9 mouse cellular contexts compared by ENCODE assay signal in the genomic region with DNA sequence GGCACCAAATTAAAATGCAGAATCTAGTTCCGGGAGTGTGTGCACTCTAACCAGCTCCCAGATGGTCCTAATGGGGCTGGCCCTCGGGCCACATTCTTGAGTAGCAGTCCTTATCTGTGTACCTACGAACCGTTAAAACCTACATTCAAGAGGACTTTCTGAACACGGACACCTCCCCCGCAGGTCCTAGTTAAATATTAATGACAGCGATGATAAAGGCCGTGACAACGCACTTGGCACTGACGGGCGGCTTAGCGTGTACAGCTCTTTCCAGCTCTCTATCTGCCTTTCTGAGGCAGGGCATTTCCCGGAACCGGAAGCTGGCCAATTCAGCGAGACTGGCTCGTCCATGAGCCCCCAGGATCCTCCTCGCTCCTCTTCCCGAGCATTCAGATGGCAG. TPM values are rescaled to one million over a fixed set of nuclear protein-coding genes. Genes with fewer than 3 reads are reported as not detected.
DNase-seq lines count a peak whose midpoint lies in the region; ATAC-seq and TF ChIP-seq lines count a peak whose summit lies in the region.
"Had no signal": no experiment of that assay in that cellular context is flagged by ENCODE, and none has a peak within 500 bp of the region (broad histone marks: within the 10 kb centered on the region; RNA-seq: fewer than 3 reads in every experiment).

No protein-coding gene starts in this region.

- no peak for TF ChIP-seq POLR2A in kidney, adult 2 months (IDR thresholded peaks at IDR 0.05; ENCODE audit: low read depth, low read length)

- H3K4me2 ChIP-seq in lung, embryonic 15.5 days, result peak overlapping the region; percentile 48
- H3K4me2 ChIP-seq: neural tube, embryonic 12.5 days had no signal

- no peak for TF ChIP-seq CTCF in kidney, adult 2 months (conservative IDR thresholded peaks at IDR 0.05; ENCODE audit: insufficient read depth, insufficient read length, low read depth, low read length)

- H3K27ac ChIP-seq in kidney, adult 2 months (ENCODE audit: insufficient read depth, low read depth, low read length), result no peak overlapping the region
- no peak overlapping the region for H3K27ac ChIP-seq in lung, embryonic 15.5 days
- H3K27ac ChIP-seq: neural tube, embryonic 12.5 days had no signal

- H3K36me3 ChIP-seq in kidney, adult 2 months (ENCODE audit: control insufficient read depth, insufficient read depth, low read length), result no peaks in the 10 kb centered on the region
- no peaks in the 10 kb centered on the region for H3K36me3 ChIP-seq in lung, embryonic 15.5 days
- H3K36me3 ChIP-seq: neural tube, embryonic 12.5 days had no signal

- peak overlapping the region; percentile 24; the same call in 1 of the 2 replicates for H3K4me3 ChIP-seq in kidney, adult 2 months (ENCODE audit: insufficient read depth, low read depth, low read length)
- H3K4me3 ChIP-seq in lung, embryonic 15.5 days, result peak overlapping the region; percentile 11; the same call in 1 of the 2 replicates
- H3K4me3 ChIP-seq: neural tube, embryonic 12.5 days had no signal

- no peak overlapping the region for H3K9ac ChIP-seq in lung, embryonic 15.5 days
- H3K9ac ChIP-seq: neural tube, embryonic 12.5 days had no signal

- H3K4me1 ChIP-seq in kidney, adult 2 months (ENCODE audit: control insufficient read depth, insufficient read depth, low read length), result peaks cover 5% of the 10 kb centered on the region; the same call in 1 of the 2 replicates
- peaks cover 11% of the 10 kb centered on the region for H3K4me1 ChIP-seq in lung, embryonic 15.5 days
- H3K4me1 ChIP-seq: neural tube, embryonic 12.5 days had no signal

- intact Hi-C loops in gastrocnemius, postnatal 36 days (cut with DNase I), result no loop called here

- peak; percentile 25 for DNase-seq in urinary bladder, postnatal 14 days (ENCODE audit: low spot score)
- DNase-seq in urinary bladder, adult 2 months (ENCODE audit: low spot score), result no peak
- DNase-seq in kidney, adult 2 months, result peak; percentile 78
- peak; percentile 75 for DNase-seq in yolk sac, embryonic 10.5 days (ENCODE audit: low spot score)
- no peak for DNase-seq in gastrocnemius, postnatal 36 days
- no peak for DNase-seq in layer of hippocampus, postnatal 14 days (ENCODE audit: low spot score in 2 of 2)
- DNase-seq in thymus, postnatal 10 days (ENCODE audit: low spot score in 2 of 2), result no peak

- no peaks in the 10 kb centered on the region for H3K9me3 ChIP-seq in lung, embryonic 15.5 days
- H3K9me3 ChIP-seq: neural tube, embryonic 12.5 days had no signal

- peak; percentile 49; the same call in 1 of the 2 replicates for ATAC-seq in lung, embryonic 15.5 days (ENCODE audit: borderline replicate concordance, extremely low read depth, low FRiP score, low TSS enrichment)

- 32% methylated on average over 18 of the region's 18 CpGs for WGBS in kidney, adult 2 months
- 18% methylated on average over 18 of the region's 18 CpGs for WGBS in lung, embryonic 15.5 days

- no peaks in the 10 kb centered on the region for H3K27me3 ChIP-seq in kidney, adult 2 months (replicated peaks; ENCODE audit: control insufficient read depth, insufficient read depth, low read length)
- no peaks in the 10 kb centered on the region for H3K27me3 ChIP-seq in lung, embryonic 15.5 days
- H3K27me3 ChIP-seq: neural tube, embryonic 12.5 days had no signal

RNA-seq across cellular contexts. Expression of gene Lrig1, which starts 29.9 kb away (rescaled TPM):
- 10.8 and 13.8 TPM in 2 replicates for polyA plus RNA-seq in urinary bladder, adult 2 months (2012; rRNA removed)
- 12.1 and 14.1 TPM in 2 replicates for polyA plus RNA-seq in kidney, adult 2 months (2012; rRNA removed)
- 9.0 and 11.3 TPM in 2 replicates for polyA plus RNA-seq in lung, embryonic 15.5 days (2015; fragmentation: Nextera tagmentation; extraction: Ambion mirVana)
- total RNA-seq in gastrocnemius, postnatal 36 days (2021), result 10 to 100 TPM; 49.2 to 51.2 TPM
- total RNA-seq in layer of hippocampus, postnatal 14 days (2021), result 10 to 100 TPM; 33.2 to 34.9 TPM

Comparison
In these comparisons a context has a peak if more than half of its experiments do, and no peak if none do; other contexts are left out.
1. DNase-seq: peak in urinary bladder, postnatal 14 days (single experiment), kidney, adult 2 months (single experiment) and yolk sac, embryonic 10.5 days (single experiment); none in urinary bladder, adult 2 months (single experiment), gastrocnemius, postnatal 36 days (0 of 2), layer of hippocampus, postnatal 14 days (0 of 2) and thymus, postnatal 10 days (0 of 2).